Mouse (Mus musculus): Measurements from ENCODE around the gene Nrip1. TPM values are rescaled to one million over a fixed set of nuclear protein-coding genes. Genes with fewer than 3 reads are reported as not detected.

The Nrip1 gene
- polyA plus RNA-seq, 1 experiment from 2014 or later, result 29.0 TPM

DNA sequence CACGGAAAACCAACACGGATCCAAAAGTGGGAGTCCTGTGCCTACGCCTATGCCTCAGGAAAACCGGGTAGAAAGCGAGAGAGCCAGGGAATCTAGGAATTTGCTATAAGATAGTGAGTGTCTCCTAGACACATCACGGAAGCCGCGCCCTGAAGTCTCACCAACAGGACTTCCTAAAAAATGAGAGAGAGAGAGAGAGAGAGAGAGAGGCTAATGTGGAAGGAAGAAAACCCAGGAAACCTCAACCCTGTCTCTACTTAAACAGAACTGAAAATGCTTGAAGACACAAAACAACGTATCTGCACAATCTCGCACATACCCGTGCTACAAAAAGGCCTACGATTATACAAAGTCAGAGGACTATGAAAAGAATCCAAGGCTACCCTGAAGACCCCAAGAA, 10.6 kb downstream of the Nrip1 start:
- H3K27ac ChIP-seq (replicated peaks; ENCODE audit: low read depth, low read length), result no peak overlapping the region
- peaks cover 2% of the 10 kb centered on the region; the same call in 1 of the 2 replicates for H3K4me1 ChIP-seq (ENCODE audit: control insufficient read depth, insufficient read depth, low read length)
- H3K9ac ChIP-seq (replicated peaks; ENCODE audit: low read length), result no peak overlapping the region
- H3K4me2 ChIP-seq (ENCODE audit: low read depth, low read length), result no peak overlapping the region
- 94% methylated on average over 12 of the region's 12 CpGs for WGBS
- ATAC-seq (replicated peaks; ENCODE audit: insufficient number of reproducible peaks, low FRiP score, low TSS enrichment, low read depth) (no peak), DNase-seq (ENCODE audit: low spot score) (no peak)
- no peaks in the 10 kb centered on the region for H3K36me3 ChIP-seq (replicated peaks; ENCODE audit: control insufficient read depth, insufficient read depth, low read depth, low read length)
- H3K4me3 ChIP-seq (ENCODE audit: low read depth, low read length), result no peak overlapping the region
- H3K9me3 ChIP-seq (replicated peaks; ENCODE audit: control insufficient read depth, low read length), result no peaks in the 10 kb centered on the region
- H3K27me3 ChIP-seq (ENCODE audit: control insufficient read depth, insufficient read depth, low read length), result no peaks in the 10 kb centered on the region

DNA sequence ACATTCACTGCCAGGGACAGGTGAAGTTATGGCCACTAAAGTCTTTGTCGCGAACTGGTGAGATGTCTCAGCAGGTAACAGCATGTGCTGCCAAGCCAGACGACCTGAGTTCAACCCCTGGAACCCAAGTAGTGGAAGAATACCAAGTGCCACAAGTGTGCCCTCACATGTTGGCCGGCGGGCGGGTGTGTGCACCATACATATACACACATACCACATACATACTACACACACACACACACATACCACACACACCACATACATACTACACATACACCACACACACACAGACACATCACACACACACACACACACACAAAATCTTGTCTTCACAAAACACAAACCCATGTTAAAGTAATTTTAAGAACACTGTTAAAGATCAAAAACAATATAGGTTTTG, 13.2 kb downstream of the Nrip1 start:
- no peak for ATAC-seq (replicated peaks; ENCODE audit: insufficient number of reproducible peaks, low FRiP score, low TSS enrichment, low read depth)
- whole genome bisulfite sequencing, result 90% methylated on average over 6 of the region's 6 CpGs
- no peak for DNase-seq (ENCODE audit: low spot score)

GRCm38 (mm10) chr16:76358757-76359156, 14.9 kb downstream of the Nrip1 start:
- WGBS, result 61% methylated on average over 4 of the region's 4 CpGs
- H3K4me2 ChIP-seq (ENCODE audit: low read depth, low read length), result no peak overlapping the region
- no peak for DNase-seq (ENCODE audit: low spot score)
- no peak overlapping the region for H3K4me3 ChIP-seq (ENCODE audit: low read depth, low read length)
- H3K9me3 ChIP-seq (replicated peaks; ENCODE audit: control insufficient read depth, low read length), result no peaks in the 10 kb centered on the region
- H3K9ac ChIP-seq (replicated peaks; ENCODE audit: low read length), result no peak overlapping the region
- no peak overlapping the region for H3K27ac ChIP-seq (replicated peaks; ENCODE audit: low read depth, low read length)
- H3K27me3 ChIP-seq (ENCODE audit: control insufficient read depth, insufficient read depth, low read length), result no peaks in the 10 kb centered on the region
- no peaks in the 10 kb centered on the region for H3K4me1 ChIP-seq (ENCODE audit: control insufficient read depth, insufficient read depth, low read length)
- ATAC-seq (replicated peaks; ENCODE audit: insufficient number of reproducible peaks, low FRiP score, low TSS enrichment, low read depth), result no peak
- no peaks in the 10 kb centered on the region for H3K36me3 ChIP-seq (replicated peaks; ENCODE audit: control insufficient read depth, insufficient read depth, low read depth, low read length)

More for the DNA sequence above, 13.2 kb downstream of the Nrip1 start:
- Histone ChIP-seq H3K9me3 (replicated peaks; ENCODE audit: control insufficient read depth, low read length) (no peaks in the 10 kb centered on the region), H3K4me2 (ENCODE audit: low read depth, low read length) (no peak overlapping the region), H3K4me3 (ENCODE audit: low read depth, low read length) (no peak overlapping the region), H3K27ac (replicated peaks; ENCODE audit: low read depth, low read length) (no peak overlapping the region), H3K9ac (replicated peaks; ENCODE audit: low read length) (no peak overlapping the region), H3K27me3 (ENCODE audit: control insufficient read depth, insufficient read depth, low read length) (no peaks in the 10 kb centered on the region), H3K4me1 (ENCODE audit: control insufficient read depth, insufficient read depth, low read length) (0 out of 2 replicates have a peak, but pooled peaks cover 2% of the 10 kb centered on the region), H3K36me3 (replicated peaks; ENCODE audit: control insufficient read depth, insufficient read depth, low read depth, low read length) (no peaks in the 10 kb centered on the region)

DNA sequence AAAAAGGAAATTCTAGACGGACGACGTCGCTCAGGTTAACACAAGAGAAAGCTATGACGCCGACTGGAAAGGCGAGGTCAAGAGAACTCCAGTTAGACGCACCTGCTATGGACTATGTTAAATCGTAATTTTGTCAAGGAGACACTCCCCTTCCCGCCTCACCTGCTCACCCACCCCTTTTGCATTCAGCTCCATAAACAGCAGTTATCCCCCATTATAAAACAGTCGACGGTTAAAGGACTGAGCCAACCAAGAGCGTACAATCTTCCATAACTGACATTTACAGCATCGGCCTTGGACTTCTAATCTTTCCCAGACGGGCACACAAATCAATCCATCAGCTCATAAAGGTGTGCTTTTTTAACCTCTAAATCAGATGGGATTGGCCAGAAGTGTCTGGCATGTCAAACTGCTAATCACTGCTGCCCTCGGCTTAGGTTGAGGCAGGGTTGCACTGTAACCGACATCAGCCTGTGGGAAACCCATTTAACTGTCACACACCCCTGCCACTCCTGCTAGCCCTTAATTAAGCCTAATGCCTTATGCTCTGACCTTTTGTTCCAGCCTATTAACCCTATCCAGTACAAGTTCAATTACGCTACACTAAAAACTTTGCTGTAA, 15.4 kb downstream of the Nrip1 start:
- Histone ChIP-seq H3K27me3 (ENCODE audit: control insufficient read depth, insufficient read depth, low read length) (no peaks in the 10 kb centered on the region), H3K36me3 (replicated peaks; ENCODE audit: control insufficient read depth, insufficient read depth, low read depth, low read length) (no peaks in the 10 kb centered on the region), H3K9ac (replicated peaks; ENCODE audit: low read length) (no peak overlapping the region), H3K4me3 (ENCODE audit: low read depth, low read length) (no peak overlapping the region), H3K4me2 (ENCODE audit: low read depth, low read length) (no peak overlapping the region), H3K27ac (replicated peaks; ENCODE audit: low read depth, low read length) (no peak overlapping the region), H3K4me1 (ENCODE audit: control insufficient read depth, insufficient read depth, low read length) (no peaks in the 10 kb centered on the region), H3K9me3 (replicated peaks; ENCODE audit: control insufficient read depth, low read length) (no peaks in the 10 kb centered on the region)
- ATAC-seq (replicated peaks; ENCODE audit: insufficient number of reproducible peaks, low FRiP score, low TSS enrichment, low read depth) (no peak), DNase-seq (ENCODE audit: low spot score) (no peak)
- 64% methylated on average over 18 of the region's 18 CpGs for WGBS

DNA sequence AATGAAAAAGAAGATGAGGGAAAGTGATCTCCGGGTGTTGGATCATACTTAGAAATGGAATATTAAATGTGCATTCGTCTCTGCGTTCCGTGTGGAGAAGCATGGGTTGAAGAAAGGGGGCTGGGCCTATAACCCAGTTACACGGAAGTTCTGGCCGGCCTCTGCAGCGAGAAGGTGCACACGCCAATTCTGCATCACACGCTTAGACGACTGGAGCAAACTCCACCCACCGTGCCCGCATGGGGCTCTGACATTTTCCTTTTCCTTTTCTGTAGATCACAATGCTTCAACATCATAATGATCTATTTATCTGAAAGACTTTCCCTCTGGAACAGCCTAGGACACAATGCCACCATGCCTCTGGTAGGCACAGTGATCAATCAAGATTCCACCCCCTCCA, 16.5 kb downstream of the Nrip1 start:
- 92% methylated on average over 12 of the region's 12 CpGs for WGBS
- no peak for ATAC-seq (replicated peaks; ENCODE audit: insufficient number of reproducible peaks, low FRiP score, low TSS enrichment, low read depth)
- Histone ChIP-seq H3K27me3 (ENCODE audit: control insufficient read depth, insufficient read depth, low read length) (no peaks in the 10 kb centered on the region), H3K9ac (replicated peaks; ENCODE audit: low read length) (no peak overlapping the region), H3K4me3 (ENCODE audit: low read depth, low read length) (no peak overlapping the region), H3K36me3 (replicated peaks; ENCODE audit: control insufficient read depth, insufficient read depth, low read depth, low read length) (no peaks in the 10 kb centered on the region; the same call in 1 of the 2 replicates), H3K9me3 (replicated peaks; ENCODE audit: control insufficient read depth, low read length) (no peaks in the 10 kb centered on the region), H3K4me2 (ENCODE audit: low read depth, low read length) (no peak overlapping the region), H3K4me1 (ENCODE audit: control insufficient read depth, insufficient read depth, low read length) (no peaks in the 10 kb centered on the region), H3K27ac (replicated peaks; ENCODE audit: low read depth, low read length) (no peak overlapping the region)
- DNase-seq (ENCODE audit: low spot score), result no peak

DNA sequence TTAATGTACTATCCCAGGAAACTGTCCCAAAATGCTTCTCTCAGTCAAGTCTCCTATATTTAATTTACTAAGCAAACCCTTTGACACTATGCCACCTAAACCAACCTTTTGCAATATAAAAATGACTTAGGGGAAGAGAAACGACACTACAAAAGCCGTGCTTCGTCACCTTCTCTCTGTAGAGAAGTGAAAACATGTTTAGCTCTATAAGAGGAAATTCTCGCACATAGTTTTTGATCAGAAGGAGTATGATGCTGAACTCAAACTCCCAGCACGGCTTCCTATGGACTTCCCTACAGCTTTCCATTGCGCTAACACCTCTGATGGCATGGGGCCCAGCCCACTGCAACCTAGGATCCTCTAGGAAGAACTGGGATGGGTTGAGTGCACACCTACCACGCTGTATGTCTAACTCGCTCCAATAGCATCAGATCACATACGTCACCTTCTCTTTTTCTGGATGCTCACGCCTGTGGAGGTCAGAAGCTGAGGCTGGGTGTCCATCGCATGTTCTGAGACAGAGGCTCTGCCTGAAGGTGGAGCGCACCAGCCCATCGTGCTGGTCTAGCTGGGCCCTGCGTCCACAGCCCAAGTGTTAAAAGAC, 17.6 kb downstream of the Nrip1 start:
- Histone ChIP-seq H3K4me3 (ENCODE audit: low read depth, low read length) (no peak overlapping the region), H3K27me3 (ENCODE audit: control insufficient read depth, insufficient read depth, low read length) (no peaks in the 10 kb centered on the region), H3K9me3 (replicated peaks; ENCODE audit: control insufficient read depth, low read length) (no peaks in the 10 kb centered on the region), H3K4me2 (ENCODE audit: low read depth, low read length) (no peak overlapping the region), H3K9ac (replicated peaks; ENCODE audit: low read length) (no peak overlapping the region), H3K4me1 (ENCODE audit: control insufficient read depth, insufficient read depth, low read length) (no peaks in the 10 kb centered on the region), H3K27ac (replicated peaks; ENCODE audit: low read depth, low read length) (no peak overlapping the region), H3K36me3 (replicated peaks; ENCODE audit: control insufficient read depth, insufficient read depth, low read depth, low read length) (no peaks in the 10 kb centered on the region; the same call in 1 of the 2 replicates)
- 95% methylated on average over 14 of the region's 14 CpGs for WGBS
- ATAC-seq (replicated peaks; ENCODE audit: insufficient number of reproducible peaks, low FRiP score, low TSS enrichment, low read depth) (no peak), DNase-seq (ENCODE audit: low spot score) (no peak)

DNA sequence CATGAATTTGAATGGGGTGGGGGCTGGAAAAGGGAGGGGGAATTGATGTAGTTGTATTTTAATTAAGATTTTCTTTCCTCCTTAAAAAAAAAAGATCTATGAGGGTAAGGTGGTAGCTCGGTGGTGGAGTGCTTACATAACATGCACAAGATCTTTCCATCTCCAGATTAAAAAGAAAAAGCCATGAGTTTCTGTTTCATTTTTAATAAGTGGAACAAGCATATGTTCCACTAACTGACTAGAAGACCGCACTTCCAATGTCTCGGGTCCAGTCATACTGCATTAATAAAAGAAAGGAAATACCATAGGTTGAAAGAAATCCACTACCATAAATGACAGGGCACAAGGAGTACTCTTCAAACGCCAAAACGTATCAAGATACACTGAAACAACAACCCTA, 18.4 kb downstream of the Nrip1 start:
- no peaks in the 10 kb centered on the region for H3K9me3 ChIP-seq (replicated peaks; ENCODE audit: control insufficient read depth, low read length)
- no peak for ATAC-seq (replicated peaks; ENCODE audit: insufficient number of reproducible peaks, low FRiP score, low TSS enrichment, low read depth)
- no peaks in the 10 kb centered on the region; the same call in 1 of the 2 replicates for H3K36me3 ChIP-seq (replicated peaks; ENCODE audit: control insufficient read depth, insufficient read depth, low read depth, low read length)
- H3K4me3 ChIP-seq (ENCODE audit: low read depth, low read length), result no peak overlapping the region
- no peak for DNase-seq (ENCODE audit: low spot score)
- H3K27ac ChIP-seq (replicated peaks; ENCODE audit: low read depth, low read length), result no peak overlapping the region
- no peaks in the 10 kb centered on the region for H3K4me1 ChIP-seq (ENCODE audit: control insufficient read depth, insufficient read depth, low read length)
- H3K27me3 ChIP-seq (ENCODE audit: control insufficient read depth, insufficient read depth, low read length), result no peaks in the 10 kb centered on the region
- no peak overlapping the region for H3K9ac ChIP-seq (replicated peaks; ENCODE audit: low read length)
- no peak overlapping the region for H3K4me2 ChIP-seq (ENCODE audit: low read depth, low read length)
- WGBS, result 74% methylated on average over 5 of the region's 5 CpGs

DNA sequence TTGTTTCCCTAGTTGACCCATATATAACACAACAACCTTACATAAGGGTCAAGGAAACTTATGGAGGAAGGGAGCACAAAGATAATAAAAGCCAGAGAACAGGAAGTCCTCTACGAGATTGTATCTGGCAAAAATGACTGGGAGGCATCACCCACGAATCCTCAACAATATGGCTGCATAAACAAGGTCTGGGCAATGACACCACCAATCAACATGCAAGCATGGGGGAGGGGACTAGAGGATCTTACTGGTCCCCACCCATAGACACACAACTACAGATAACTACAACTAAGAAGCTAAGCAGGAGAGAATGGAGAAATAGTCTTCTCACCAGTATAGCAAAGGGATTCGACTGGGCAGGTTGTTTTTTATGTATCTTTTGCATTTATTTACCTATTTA, 18.8 kb downstream of the Nrip1 start:
- H3K4me1 ChIP-seq (ENCODE audit: control insufficient read depth, insufficient read depth, low read length), result no peaks in the 10 kb centered on the region
- H3K27ac ChIP-seq (replicated peaks; ENCODE audit: low read depth, low read length), result no peak overlapping the region
- ATAC-seq (replicated peaks; ENCODE audit: insufficient number of reproducible peaks, low FRiP score, low TSS enrichment, low read depth) (no peak), DNase-seq (ENCODE audit: low spot score) (no peak)
- H3K36me3 ChIP-seq (replicated peaks; ENCODE audit: control insufficient read depth, insufficient read depth, low read depth, low read length), result no peaks in the 10 kb centered on the region; the same call in 1 of the 2 replicates
- no peaks in the 10 kb centered on the region for H3K9me3 ChIP-seq (replicated peaks; ENCODE audit: control insufficient read depth, low read length)
- no peak overlapping the region for H3K4me2 ChIP-seq (ENCODE audit: low read depth, low read length)
- no peak overlapping the region for H3K4me3 ChIP-seq (ENCODE audit: low read depth, low read length)
- no peaks in the 10 kb centered on the region for H3K27me3 ChIP-seq (ENCODE audit: control insufficient read depth, insufficient read depth, low read length)
- 67% methylated on average over 3 of the region's 3 CpGs for WGBS
- no peak overlapping the region for H3K9ac ChIP-seq (replicated peaks; ENCODE audit: low read length)
